ENCODE assay signal across 16 mouse cellular contexts in genomic region chr2:38613576-38613975, GRCm38 (mm10). TPM values are rescaled to one million over a fixed set of nuclear protein-coding genes. Genes with fewer than 3 reads are reported as not detected.
DNase-seq lines count a peak whose midpoint lies in the region; ATAC-seq and TF ChIP-seq lines count a peak whose summit lies in the region.
"Had no signal": no experiment of that assay in that cellular context is flagged by ENCODE, and none has a peak within 500 bp of the region (broad histone marks: within the 10 kb centered on the region; RNA-seq: fewer than 3 reads in every experiment).

No protein-coding gene starts in this region.

- H3K4me3 ChIP-seq in heart, embryonic 10.5 days, result no peak overlapping the region
- no peak overlapping the region for H3K4me3 ChIP-seq in midbrain, embryonic 13.5 days (replicated peaks)
- H3K4me3 ChIP-seq in midbrain, postnatal 0 days (ENCODE audit: low read depth, low read length), result no peak overlapping the region
- H3K4me3 ChIP-seq: embryonic facial prominence, embryonic 10.5 days; forebrain, embryonic 12.5 days; heart, embryonic 13.5 days; limb, embryonic 12.5 days; liver, embryonic 15.5 days had no signal

- no peak overlapping the region for H3K4me2 ChIP-seq in midbrain, embryonic 13.5 days (replicated peaks)
- no peak overlapping the region for H3K4me2 ChIP-seq in midbrain, postnatal 0 days (ENCODE audit: low read depth, low read length, poor library complexity, severe bottlenecking)
- H3K4me2 ChIP-seq: forebrain, embryonic 12.5 days; heart, embryonic 13.5 days; limb, embryonic 12.5 days; liver, embryonic 15.5 days had no signal

- no peak overlapping the region for H3K9ac ChIP-seq in midbrain, embryonic 13.5 days (replicated peaks)
- H3K9ac ChIP-seq in midbrain, postnatal 0 days (replicated peaks; ENCODE audit: low read length, poor library complexity, severe bottlenecking), result no peak overlapping the region
- H3K9ac ChIP-seq: forebrain, embryonic 12.5 days; heart, embryonic 13.5 days; limb, embryonic 12.5 days; liver, embryonic 15.5 days had no signal

- H3K27me3 ChIP-seq in heart, embryonic 10.5 days (ENCODE audit: insufficient read depth, poor library complexity, severe bottlenecking), result no peaks in the 10 kb centered on the region
- no peaks in the 10 kb centered on the region for H3K27me3 ChIP-seq in midbrain, embryonic 13.5 days
- H3K27me3 ChIP-seq in midbrain, postnatal 0 days (ENCODE audit: insufficient read depth, low read length), result no peaks in the 10 kb centered on the region
- H3K27me3 ChIP-seq: forebrain, embryonic 12.5 days; heart, embryonic 13.5 days; limb, embryonic 12.5 days; liver, embryonic 15.5 days had no signal

- no peak for TF ChIP-seq CTCF in midbrain, postnatal 0 days (IDR thresholded peaks at IDR 0.05)

- peaks cover 32% of the 10 kb centered on the region for H3K4me1 ChIP-seq in heart, embryonic 10.5 days
- H3K4me1 ChIP-seq in midbrain, embryonic 13.5 days (replicated peaks), result peaks cover 69% of the 10 kb centered on the region
- peaks cover 10% of the 10 kb centered on the region; the same call in 1 of the 2 replicates for H3K4me1 ChIP-seq in midbrain, postnatal 0 days (ENCODE audit: insufficient read depth, low read length)

- intact Hi-C loops in heart, postnatal 25 days (cut with DNase I), result no loop called here

- H3K9me3 ChIP-seq in heart, embryonic 10.5 days, result no peaks in the 10 kb centered on the region
- no peaks in the 10 kb centered on the region for H3K9me3 ChIP-seq in midbrain, embryonic 13.5 days
- H3K9me3 ChIP-seq in midbrain, postnatal 0 days (ENCODE audit: low read length), result no peaks in the 10 kb centered on the region
- H3K9me3 ChIP-seq: embryonic facial prominence, embryonic 10.5 days; forebrain, embryonic 12.5 days; heart, embryonic 13.5 days; limb, embryonic 12.5 days; liver, embryonic 15.5 days had no signal

- H3K27ac ChIP-seq in heart, embryonic 10.5 days, result no peak overlapping the region
- 0 out of 2 replicates have a peak overlapping the region, but pooled peaks have one; percentile 2 for H3K27ac ChIP-seq in midbrain, embryonic 13.5 days
- H3K27ac ChIP-seq in midbrain, postnatal 0 days (ENCODE audit: low read depth, low read length), result no peak overlapping the region
- H3K27ac ChIP-seq: embryonic facial prominence, embryonic 10.5 days; forebrain, embryonic 12.5 days; heart, embryonic 13.5 days; limb, embryonic 12.5 days; liver, embryonic 15.5 days had no signal

- DNase-seq in cerebellum, adult 9-10 months, result peak; percentile 50
- no peak for DNase-seq in cerebellum, adult 8-10 months
- peak; percentile 59 for DNase-seq in heart, embryonic 10.5 days (ENCODE audit: low spot score)
- DNase-seq in heart, postnatal 25 days (ENCODE audit: low spot score), result no peak
- DNase-seq in midbrain, postnatal 0 days (ENCODE audit: low spot score), result no peak
- DNase-seq: heart, postnatal 36 days; kidney, adult 11 months; right cerebral cortex, adult 18-20 months; thymus, postnatal 25 days had no signal

- WGBS in heart, embryonic 10.5 days, result 86% methylated on average over 3 of the region's 3 CpGs
- 90% methylated on average over 3 of the region's 3 CpGs for WGBS in midbrain, embryonic 13.5 days
- WGBS in midbrain, postnatal 0 days, result 84% methylated on average over 3 of the region's 3 CpGs

- no peak for ATAC-seq in midbrain, embryonic 13.5 days
- ATAC-seq in midbrain, postnatal 0 days (ENCODE audit: low FRiP score), result no peak
- ATAC-seq: lung, postnatal 0 days had no signal

- peaks cover 46% of the 10 kb centered on the region for H3K36me3 ChIP-seq in heart, embryonic 10.5 days
- peaks cover 14% of the 10 kb centered on the region for H3K36me3 ChIP-seq in midbrain, embryonic 13.5 days
- no peaks in the 10 kb centered on the region for H3K36me3 ChIP-seq in midbrain, postnatal 0 days (ENCODE audit: insufficient read depth, low read length)

RNA-seq across cellular contexts. Expression of gene Psmb7, which starts 30.3 kb away (rescaled TPM):
- 262 and 309 TPM in 2 replicates for polyA plus RNA-seq in heart, embryonic 10.5 days (2016; fragmentation: Nextera tagmentation; extraction: Ambion mirVana)
- 100 to 1,000 TPM; 250 to 253 TPM for total RNA-seq in heart, postnatal 25 days (2021)
- polyA plus RNA-seq in midbrain, embryonic 13.5 days (2015; fragmentation: Nextera tagmentation; extraction: Ambion mirVana), result 310 and 330 TPM in 2 replicates
- 218 and 239 TPM in 2 replicates for total RNA-seq in midbrain, postnatal 0 days (2014; rRNA removed)
- 282 and 287 TPM in 2 replicates for polyA plus RNA-seq in midbrain, postnatal 0 days (2015; fragmentation: Nextera tagmentation; extraction: Ambion mirVana)

Comparison
In these comparisons a context has a peak if more than half of its experiments do, and no peak if none do; other contexts are left out.
1. DNase-seq: peak in cerebellum, adult 9-10 months (single experiment) and heart, embryonic 10.5 days (single experiment); none in cerebellum, adult 8-10 months (single experiment), heart, postnatal 25 days (single experiment) and midbrain, postnatal 0 days (single experiment).